Mouse (Mus musculus): ENCODE data around the gene Itprid2. TPM values are rescaled to one million over a fixed set of nuclear protein-coding genes. Genes with fewer than 3 reads are reported as not detected.

The Itprid2 gene
- polyA plus RNA-seq, 1 experiment from 2014 or later: 7.2 TPM

DNA sequence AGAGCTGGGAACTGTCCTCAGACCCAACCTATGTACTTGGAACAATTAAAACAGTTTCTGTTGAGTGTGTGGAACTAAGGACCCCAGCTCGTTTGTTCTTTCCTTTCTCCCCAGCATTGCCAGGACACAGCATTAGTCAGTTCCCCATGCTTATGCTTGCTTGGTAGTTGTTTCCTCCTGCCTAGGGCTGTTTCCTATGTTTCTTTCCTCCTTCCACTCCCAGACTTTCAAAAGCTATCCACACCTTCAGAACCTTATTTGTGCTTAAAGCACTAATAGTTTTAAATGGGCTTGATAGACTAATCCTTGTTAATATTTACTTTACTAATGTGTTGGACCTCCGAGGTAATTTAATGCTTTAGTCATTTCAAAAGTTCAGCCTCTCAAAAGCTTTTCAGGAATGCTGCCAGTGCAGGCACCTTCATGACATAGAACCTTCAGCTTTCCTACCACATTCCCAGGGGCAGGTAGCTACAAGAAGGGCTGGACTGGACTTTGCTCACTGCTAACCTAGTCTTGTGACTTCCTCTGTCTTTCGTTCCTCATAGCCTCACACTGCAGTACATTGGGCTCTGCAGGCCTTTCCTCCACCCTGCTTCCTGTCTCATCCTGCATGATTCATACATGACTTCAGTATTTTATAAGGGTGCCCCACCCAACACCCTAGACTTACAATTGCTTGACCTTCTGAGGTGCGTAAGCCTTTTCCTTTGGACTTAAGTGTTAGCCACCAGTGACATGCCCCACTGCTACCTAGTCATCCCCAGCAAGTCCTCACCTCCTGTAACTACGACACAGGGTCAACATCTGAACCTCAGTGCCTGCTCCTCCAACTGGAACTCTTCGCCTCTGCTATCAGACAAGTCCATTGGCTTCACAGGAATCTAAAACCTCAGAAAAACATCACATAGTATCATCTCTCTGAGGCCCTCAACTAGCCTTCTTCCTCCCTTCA is 16.3 kb upstream of the Itprid2 start:
- WGBS: 82% methylated on average over 6 of the region's 6 CpGs
- no peak overlapping the region for H3K27ac ChIP-seq (replicated peaks)
- H3K4me1 ChIP-seq (replicated peaks): no peaks in the 10 kb centered on the region
- no peaks in the 10 kb centered on the region for H3K27me3 ChIP-seq
- H3K9ac ChIP-seq: no peak overlapping the region
- H3K4me2 ChIP-seq: no peak overlapping the region
- no peak overlapping the region for H3K4me3 ChIP-seq
- H3K9me3 ChIP-seq: no peaks in the 10 kb centered on the region
- no peaks in the 10 kb centered on the region for H3K36me3 ChIP-seq
- ATAC-seq (ENCODE audit: low read depth): no peak

DNA sequence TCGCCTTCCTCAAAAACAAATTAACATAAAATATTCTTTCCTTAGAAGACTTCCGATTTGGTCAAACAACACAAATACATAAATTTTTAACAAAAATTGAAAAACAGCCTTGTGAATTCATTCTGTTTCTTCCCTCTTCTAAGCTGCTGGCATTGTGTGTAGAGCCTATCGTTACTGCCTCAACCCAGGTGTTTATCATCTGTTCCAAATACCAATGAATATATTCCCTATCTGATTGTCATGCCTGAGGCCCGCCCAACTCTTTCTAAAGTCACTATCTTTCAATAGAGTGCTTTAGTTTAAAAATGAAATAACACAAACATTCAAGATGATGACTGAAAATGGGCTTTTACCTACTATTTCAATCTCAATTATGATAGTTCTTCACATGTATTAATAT is 11.9 kb upstream of the Itprid2 start:
- no peak overlapping the region for H3K9ac ChIP-seq
- H3K27ac ChIP-seq (replicated peaks): no peak overlapping the region
- ATAC-seq (ENCODE audit: low read depth): no peak
- H3K36me3 ChIP-seq: no peaks in the 10 kb centered on the region
- H3K4me2 ChIP-seq: no peak overlapping the region
- H3K27me3 ChIP-seq: no peaks in the 10 kb centered on the region
- no peaks in the 10 kb centered on the region for H3K9me3 ChIP-seq
- H3K4me1 ChIP-seq (replicated peaks): no peaks in the 10 kb centered on the region
- H3K4me3 ChIP-seq: no peak overlapping the region
- WGBS: 91% methylated on average over 4 of the region's 4 CpGs

DNA sequence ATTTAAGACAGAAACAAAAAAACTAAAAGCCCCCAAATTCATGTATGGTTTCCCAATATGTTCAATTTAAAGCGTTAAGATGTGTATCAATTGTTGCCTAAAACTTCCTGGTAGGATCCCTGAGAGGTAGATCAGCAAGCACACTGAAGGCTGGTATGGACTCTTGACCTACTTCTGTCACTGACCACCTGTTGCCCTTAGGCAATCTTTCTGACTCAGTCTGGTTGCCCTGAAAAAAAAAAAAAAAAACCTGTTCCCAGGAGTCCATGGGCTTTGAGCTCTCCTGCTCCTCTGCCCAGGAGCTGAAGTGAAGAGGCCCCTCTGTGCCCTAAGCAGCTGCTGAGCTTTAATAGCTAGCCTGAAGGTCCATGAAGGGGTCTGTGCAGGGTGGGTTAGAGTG is 7.5 kb upstream of the Itprid2 start:
- Histone ChIP-seq H3K27me3 (no peaks in the 10 kb centered on the region), H3K4me3 (no peak overlapping the region), H3K9ac (no peak overlapping the region), H3K36me3 (no peaks in the 10 kb centered on the region), H3K4me2 (no peak overlapping the region), H3K27ac (replicated peaks) (no peak overlapping the region), H3K9me3 (no peaks in the 10 kb centered on the region), H3K4me1 (replicated peaks) (no peaks in the 10 kb centered on the region)
- 85% methylated on average over 1 of the region's 1 CpGs for WGBS
- ATAC-seq (ENCODE audit: low read depth): no peak

DNA sequence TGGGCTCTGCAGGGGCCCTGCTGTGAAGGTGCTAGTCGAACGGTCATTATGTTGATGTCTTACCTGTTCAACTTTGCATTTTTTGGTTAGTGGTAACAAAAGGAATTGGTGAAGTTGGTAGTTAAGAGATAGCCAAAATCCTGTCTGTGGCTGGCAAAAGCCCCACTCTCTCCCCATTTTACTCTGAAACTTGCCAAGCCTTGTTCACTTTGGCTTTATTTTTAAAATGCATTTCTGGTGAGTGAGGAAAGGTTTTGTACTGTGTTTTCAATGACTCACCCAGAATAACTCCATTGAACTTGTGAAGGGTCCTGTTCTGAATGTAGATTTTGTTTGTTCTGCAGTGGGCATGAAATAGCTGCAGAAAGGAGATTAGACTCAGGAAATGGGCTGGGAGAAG is 4.9 kb upstream of the Itprid2 start:
- Histone ChIP-seq H3K4me2 (no peak overlapping the region), H3K9ac (no peak overlapping the region), H3K4me1 (replicated peaks) (peaks cover 4% of the 10 kb centered on the region; the same call in 1 of the 2 replicates), H3K27me3 (no peaks in the 10 kb centered on the region), H3K27ac (replicated peaks) (no peak overlapping the region), H3K4me3 (no peak overlapping the region), H3K36me3 (no peaks in the 10 kb centered on the region), H3K9me3 (no peaks in the 10 kb centered on the region)
- WGBS: 61% methylated on average over 2 of the region's 2 CpGs
- no peak for ATAC-seq (ENCODE audit: low read depth)

- H3K4me1 ChIP-seq (replicated peaks): peaks cover 27% of the 10 kb centered on the region
- WGBS: 3% methylated on average over 82 of the region's 83 CpGs
- H3K4me3 ChIP-seq: peak overlapping the region; percentile 87
- H3K27me3 ChIP-seq: no peaks in the 10 kb centered on the region
- peak overlapping the region; percentile 88 for H3K9ac ChIP-seq
- peak overlapping the region; percentile 88 for H3K27ac ChIP-seq (replicated peaks)
- H3K36me3 ChIP-seq: no peaks in the 10 kb centered on the region
- H3K9me3 ChIP-seq: no peaks in the 10 kb centered on the region
- ATAC-seq (ENCODE audit: low read depth): peak; percentile 91
- H3K4me2 ChIP-seq: peak overlapping the region; percentile 87
These were observed 507 bp downstream of the Itprid2 start for GRCm38 (mm10) chr2:79635426-79636291.

DNA sequence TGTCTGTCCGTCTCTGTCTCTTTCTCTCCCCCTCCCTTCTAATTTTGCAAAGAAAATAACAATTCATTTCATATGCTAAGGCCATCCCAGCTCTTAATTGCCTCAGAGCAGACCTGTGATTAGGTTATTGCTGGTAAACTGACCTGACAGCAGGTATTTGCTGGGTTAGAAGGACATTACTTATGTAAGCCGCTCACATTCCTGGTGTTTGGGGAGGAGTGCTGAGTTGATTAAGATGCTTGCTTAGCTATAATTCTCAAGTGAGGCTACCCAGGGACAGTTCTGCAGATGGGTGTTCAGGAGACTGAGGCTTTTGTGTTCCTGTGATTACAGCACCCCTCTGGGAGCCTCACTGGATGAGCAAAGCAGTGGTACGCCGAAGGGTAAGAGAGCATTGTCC is 3.8 kb downstream of the Itprid2 start:
- Histone ChIP-seq H3K9me3 (no peaks in the 10 kb centered on the region), H3K4me3 (peak overlapping the region; percentile 12; the same call in 1 of the 2 replicates), H3K9ac (0 out of 2 replicates have a peak overlapping the region, but pooled peaks have one; percentile 49), H3K4me1 (replicated peaks) (peaks cover 27% of the 10 kb centered on the region), H3K4me2 (peak overlapping the region; percentile 44), H3K27ac (replicated peaks) (no peak overlapping the region), H3K36me3 (peaks cover 17% of the 10 kb centered on the region), H3K27me3 (no peaks in the 10 kb centered on the region)
- 35% methylated on average over 4 of the region's 4 CpGs for WGBS
- no peak for ATAC-seq (ENCODE audit: low read depth)

- H3K27ac ChIP-seq (replicated peaks): no peak overlapping the region
- no peak overlapping the region for H3K9ac ChIP-seq
- H3K4me2 ChIP-seq: no peak overlapping the region
- no peaks in the 10 kb centered on the region for H3K27me3 ChIP-seq
- H3K36me3 ChIP-seq: peaks cover 29% of the 10 kb centered on the region
- WGBS: 49% methylated on average over 4 of the region's 4 CpGs
- no peak; the same call in 1 of the 2 replicates for ATAC-seq (ENCODE audit: low read depth)
- H3K4me1 ChIP-seq (replicated peaks): no peaks in the 10 kb centered on the region
- H3K4me3 ChIP-seq: no peak overlapping the region
- H3K9me3 ChIP-seq: no peaks in the 10 kb centered on the region
These were observed 11.1 kb downstream of the Itprid2 start for GRCm38 (mm10) chr2:79646237-79646688.

GRCm38 (mm10) chr2:79647094-79647493 is 11.9 kb downstream of the Itprid2 start:
- no peak for ATAC-seq (ENCODE audit: low read depth)
- Histone ChIP-seq H3K4me3 (no peak overlapping the region), H3K9me3 (no peaks in the 10 kb centered on the region), H3K27me3 (no peaks in the 10 kb centered on the region), H3K4me1 (replicated peaks) (no peaks in the 10 kb centered on the region), H3K4me2 (no peak overlapping the region), H3K27ac (replicated peaks) (no peak overlapping the region), H3K36me3 (peaks cover 26% of the 10 kb centered on the region), H3K9ac (no peak overlapping the region)
- WGBS: 63% methylated on average over 4 of the region's 4 CpGs

DNA sequence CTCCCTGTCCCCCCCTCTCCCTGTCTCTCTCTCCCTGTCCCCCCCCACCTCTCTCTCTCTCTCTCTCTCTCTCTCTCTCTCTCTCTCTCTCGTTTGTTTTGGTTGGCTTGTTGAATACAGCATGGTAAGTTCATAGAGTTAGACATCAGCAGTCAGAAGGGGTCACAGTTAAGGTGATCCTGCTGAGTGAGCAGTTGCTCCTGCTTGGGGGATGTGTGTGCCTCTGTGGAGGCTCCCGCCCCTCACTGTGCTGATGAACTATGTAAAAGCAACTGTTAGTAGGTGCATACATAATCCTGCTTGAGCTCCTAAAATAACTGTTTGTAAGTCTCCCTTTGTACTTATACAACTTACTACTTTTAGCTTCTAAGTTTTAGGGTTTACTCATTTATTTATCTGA is 12.6 kb downstream of the Itprid2 start:
- H3K4me2 ChIP-seq: no peak overlapping the region

DNA sequence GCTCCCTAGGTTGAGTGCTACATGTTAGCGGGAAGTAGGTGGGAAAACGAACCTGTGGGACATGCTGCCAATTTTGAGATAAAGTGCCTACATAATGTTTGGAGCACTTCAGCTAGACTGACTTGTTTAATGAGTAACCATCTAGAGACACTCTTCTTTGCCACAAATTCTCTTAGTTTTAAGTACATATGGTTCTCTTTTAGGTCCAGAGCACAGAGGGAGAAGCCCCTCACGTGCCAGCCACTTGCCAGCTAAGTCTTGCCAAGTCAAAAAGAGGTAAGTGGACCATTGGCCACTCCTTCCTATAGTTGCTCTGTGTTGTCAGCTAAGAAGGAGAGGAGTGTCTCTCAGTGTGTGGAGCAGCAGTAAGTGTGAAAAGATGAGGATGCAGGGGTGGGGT is 16.0 kb downstream of the Itprid2 start:
- no peaks in the 10 kb centered on the region for H3K9me3 ChIP-seq
- no peak for ATAC-seq (ENCODE audit: low read depth)
- WGBS: 90% methylated on average over 3 of the region's 3 CpGs
- no peak overlapping the region for H3K4me2 ChIP-seq
- H3K4me1 ChIP-seq (replicated peaks): no peaks in the 10 kb centered on the region
- H3K9ac ChIP-seq: no peak overlapping the region
- no peak overlapping the region for H3K4me3 ChIP-seq
- no peaks in the 10 kb centered on the region for H3K27me3 ChIP-seq
- H3K36me3 ChIP-seq: 0 out of 2 replicates have a peak, but pooled peaks cover 2% of the 10 kb centered on the region
- no peak overlapping the region for H3K27ac ChIP-seq (replicated peaks)

More for the DNA sequence above, 12.6 kb downstream of the Itprid2 start:
- WGBS: 43% methylated on average over 2 of the region's 2 CpGs
- H3K4me1 ChIP-seq (replicated peaks): no peaks in the 10 kb centered on the region
- H3K4me3 ChIP-seq: no peak overlapping the region
- no peaks in the 10 kb centered on the region for H3K9me3 ChIP-seq
- peaks cover 23% of the 10 kb centered on the region for H3K36me3 ChIP-seq
- H3K27me3 ChIP-seq: no peaks in the 10 kb centered on the region
- no peak overlapping the region for H3K27ac ChIP-seq (replicated peaks)
- no peak for ATAC-seq (ENCODE audit: low read depth)
- H3K9ac ChIP-seq: no peak overlapping the region

DNA sequence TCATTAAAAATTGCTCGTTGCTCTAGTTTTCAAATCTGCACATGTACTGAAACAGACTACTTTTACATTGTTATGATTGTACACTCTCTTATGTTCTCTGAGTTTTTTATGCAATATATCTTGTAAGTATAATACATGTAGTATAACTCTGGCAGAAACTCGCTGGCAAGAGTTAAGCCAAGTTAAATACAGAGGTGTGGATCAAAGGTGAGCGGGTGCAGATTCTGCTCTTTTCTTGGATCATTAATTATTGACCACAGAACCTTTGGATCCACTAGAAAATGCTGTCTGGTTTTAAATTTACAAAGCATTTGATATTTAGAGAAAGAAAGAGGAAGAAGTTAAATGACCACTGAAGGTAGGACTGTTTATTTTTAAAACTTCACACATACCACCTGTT is 16.5 kb downstream of the Itprid2 start:
- Histone ChIP-seq H3K4me3 (no peak overlapping the region), H3K4me2 (no peak overlapping the region), H3K27me3 (no peaks in the 10 kb centered on the region), H3K9ac (no peak overlapping the region), H3K36me3 (0 out of 2 replicates have a peak, but pooled peaks cover 2% of the 10 kb centered on the region), H3K9me3 (no peaks in the 10 kb centered on the region), H3K27ac (replicated peaks) (no peak overlapping the region), H3K4me1 (replicated peaks) (no peaks in the 10 kb centered on the region)
- WGBS: 93% methylated on average over 3 of the region's 3 CpGs
- no peak for ATAC-seq (ENCODE audit: low read depth)

- no peak for ATAC-seq (ENCODE audit: low read depth)
- peaks cover 9% of the 10 kb centered on the region for H3K36me3 ChIP-seq
- no peaks in the 10 kb centered on the region for H3K27me3 ChIP-seq
- no peaks in the 10 kb centered on the region for H3K9me3 ChIP-seq
- no peak overlapping the region for H3K9ac ChIP-seq
- no peaks in the 10 kb centered on the region for H3K4me1 ChIP-seq (replicated peaks)
- 85% methylated on average over 4 of the region's 4 CpGs for WGBS
- H3K27ac ChIP-seq (replicated peaks): no peak overlapping the region
- H3K4me3 ChIP-seq: no peak overlapping the region
- H3K4me2 ChIP-seq: no peak overlapping the region
These were observed 17.4 kb downstream of the Itprid2 start for GRCm38 (mm10) chr2:79652502-79652901.
